Mouse (Mus musculus) myocyte (in vitro differentiated cells): Measurements from ENCODE around the gene Rad23a.

Source experiments
- CEBPB ChIP-seq: IDR thresholded peaks from 2 replicates; pipeline ENCODE4 v1.6.1; 2011; ENCODE audit warnings: mild to moderate bottlenecking, moderate library complexity; ENCODE audit not compliant: poor library complexity, insufficient read depth, severe bottlenecking
- E2F4 ChIP-seq: IDR thresholded peaks from one replicate; pipeline ENCODE4 v1.6.1; 2011; ENCODE audit warnings: mild to moderate bottlenecking, control low read depth, moderate library complexity; ENCODE audit not compliant: insufficient read depth
- MYOD1 ChIP-seq, 3 experiments: IDR thresholded peaks; one replicate each; pipeline ENCODE4 v1.6.1; 2011; ENCODE audit warnings: control low read depth in 2 of 3, low read depth in 2 of 3, mild to moderate bottlenecking in 2 of 3, moderate library complexity in 1 of 3; ENCODE audit not compliant: insufficient read length in 2 of 3, control insufficient read depth in 1 of 3
- POLR2A ChIP-seq: IDR thresholded peaks from one replicate; pipeline ENCODE4 v1.6.1; 2011; ENCODE audit warnings: low read depth, mild to moderate bottlenecking, control low read depth, moderate library complexity; ENCODE audit not compliant: insufficient read length
- POLR2AphosphoS2 ChIP-seq: IDR thresholded peaks from one replicate; pipeline ENCODE4 v1.6.1; 2011; ENCODE audit warnings: low read depth, control low read depth; ENCODE audit not compliant: insufficient read length
- REST ChIP-seq: IDR thresholded peaks from one replicate; pipeline ENCODE4 v1.6.1; 2011; ENCODE audit warnings: mild to moderate bottlenecking, control low read depth, moderate library complexity; ENCODE audit not compliant: insufficient read depth, insufficient read length
- SRF ChIP-seq: IDR thresholded peaks from one replicate; pipeline ENCODE4 v1.6.1; 2011; ENCODE audit warnings: low read depth; ENCODE audit not compliant: control insufficient read depth, insufficient read length
- TCF12 ChIP-seq: IDR thresholded peaks from one replicate; pipeline ENCODE4 v1.6.1; 2011; ENCODE audit warnings: mild to moderate bottlenecking, control low read depth; ENCODE audit not compliant: poor library complexity, insufficient read depth, severe bottlenecking
- TCF3 ChIP-seq: IDR thresholded peaks from one replicate; pipeline ENCODE4 v1.6.1; 2011; ENCODE audit warnings: low read depth, control low read depth; ENCODE audit not compliant: insufficient read length
- USF1 ChIP-seq: IDR thresholded peaks from one replicate; pipeline ENCODE4 v1.6.1; 2011; ENCODE audit warnings: low read depth, mild to moderate bottlenecking, control low read depth, moderate library complexity

DNA sequence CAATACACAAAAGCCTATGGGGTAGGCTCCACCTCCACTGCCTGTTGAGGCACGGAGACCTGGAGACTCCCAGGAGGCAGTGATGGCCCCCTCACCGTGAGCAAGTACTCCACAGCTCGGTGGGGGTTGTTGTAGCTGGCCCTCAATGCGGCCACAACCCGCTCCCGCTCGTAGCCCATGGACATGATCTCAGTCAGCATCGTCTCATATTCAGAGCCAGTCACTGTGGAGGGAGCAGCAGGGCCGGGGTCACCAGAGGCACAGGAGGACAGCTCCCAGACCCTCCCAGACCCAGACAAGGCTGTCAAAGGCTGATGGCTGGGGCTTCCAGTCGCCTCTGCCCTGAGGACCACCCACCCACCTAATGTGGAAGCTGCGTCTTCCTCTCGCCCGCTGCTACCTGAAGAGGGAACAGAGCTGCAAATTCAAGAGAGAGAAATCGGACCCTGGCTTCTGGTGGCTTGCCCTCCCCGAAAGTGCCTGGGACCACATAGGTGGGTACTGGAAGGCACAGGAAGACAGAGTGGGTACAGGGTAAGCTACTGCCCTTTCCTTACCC lies 2.5 kb downstream of the Rad23a start:
- TF ChIP-seq POLR2AphosphoS2: no peak
- no peak for TF ChIP-seq E2F4
- no peak for TF ChIP-seq TCF3
- TF ChIP-seq POLR2A: no peak
- no peak for TF ChIP-seq REST
- no peak for TF ChIP-seq USF1
- TF ChIP-seq CEBPB: no peak
- no peak for TF ChIP-seq SRF
- no peak for TF ChIP-seq TCF12
- no peak for TF ChIP-seq MYOD1 (IDR thresholded peaks at IDR 0.05; ENCODE audit: control insufficient read depth in 1 of 3, insufficient read length in 2 of 3, low read depth in 2 of 3)
